Mouse (Mus musculus) stomach, embryonic 15.5 days (tissue): ENCODE results near the gene Ppp1r35. TPM values are rescaled to one million over a fixed set of nuclear protein-coding genes. Genes with fewer than 3 reads are reported as not detected.
A peak's percentile ranks its signal among the peaks of the same experiment; 100 is the strongest.

ENCODE experiments used
- ATAC-seq: fragments of 200-750 bp; cut with Nextera tagmentation; 2 replicates; pipeline ENCODE4 v1.8.0; 2017; ENCODE audit warnings: low read depth, moderate number of reproducible peaks, moderate TSS enrichment; ENCODE audit not compliant: insufficient read depth, low FRiP score
- H3K27ac ChIP-seq: fragments of 300-500 bp; sonication (generic); 2 replicates; pipeline ENCODE4 v1.5.1; 2015; ENCODE audit warnings: mild to moderate bottlenecking, inconsistent platforms
- H3K27me3 ChIP-seq: fragments of 300-500 bp; sonication (generic); replicated peaks from 2 replicates; pipeline ENCODE4 v1.6.1; 2015; ENCODE audit warnings: inconsistent platforms
- H3K36me3 ChIP-seq: fragments of 300-500 bp; sonication (generic); 2 replicates; pipeline ENCODE4 v1.6.1; 2015; ENCODE audit warnings: inconsistent platforms
- H3K4me1 ChIP-seq: fragments of 300-500 bp; sonication (generic); 2 replicates; pipeline ENCODE4 v1.6.1; 2015; ENCODE audit warnings: inconsistent platforms
- H3K4me2 ChIP-seq: fragments of 300-500 bp; sonication (generic); 2 replicates; pipeline ENCODE4 v1.6.1; 2015; ENCODE audit warnings: mild to moderate bottlenecking, inconsistent platforms
- H3K4me3 ChIP-seq: fragments of 300-500 bp; sonication (generic); replicated peaks from 2 replicates; pipeline ENCODE4 v1.5.1; 2015; ENCODE audit warnings: inconsistent platforms
- H3K9ac ChIP-seq: fragments of 300-500 bp; sonication (generic); 2 replicates; pipeline ENCODE4 v1.6.1; 2015; ENCODE audit warnings: inconsistent platforms
- H3K9me3 ChIP-seq: fragments of 300-500 bp; sonication (generic); 2 replicates; pipeline ENCODE4 v1.6.1; 2016; ENCODE audit warnings: inconsistent platforms
- WGBS: fragments of 180-500 bp; shearing (Covaris S2); methylation state at CpG from one replicate; pipeline ENCODE4 v1.1.7; 2015; 5-methylcytosine and 5-hydroxymethylcytosine counted together
- polyA plus RNA-seq: library from polyadenylated mRNA; unstranded; fragments of >200 nt; fragmentation: Nextera tagmentation; extraction: Ambion mirVana; gene quantifications from 2 replicates; pipeline ENCODE4 v1.2.1, GENCODE M21; 2015

Ppp1r35 gene
- polyA plus RNA-seq, 1 experiment from 2014 or later, result 22.5 TPM

GRCm38 (mm10) chr5:137755425-137755824 lies 23.2 kb upstream of the Ppp1r35 start:
- Histone ChIP-seq H3K4me2 (no peak overlapping the region), H3K9me3 (no peaks in the 10 kb centered on the region), H3K27ac (no peak overlapping the region), H3K4me3 (no peak overlapping the region), H3K27me3 (no peaks in the 10 kb centered on the region), H3K4me1 (peaks cover 18% of the 10 kb centered on the region; the same call in 1 of the 2 replicates), H3K9ac (no peak overlapping the region), H3K36me3 (peaks cover 67% of the 10 kb centered on the region)
- 81% methylated on average over 5 of the region's 5 CpGs for WGBS
- ATAC-seq, result no peak

DNA sequence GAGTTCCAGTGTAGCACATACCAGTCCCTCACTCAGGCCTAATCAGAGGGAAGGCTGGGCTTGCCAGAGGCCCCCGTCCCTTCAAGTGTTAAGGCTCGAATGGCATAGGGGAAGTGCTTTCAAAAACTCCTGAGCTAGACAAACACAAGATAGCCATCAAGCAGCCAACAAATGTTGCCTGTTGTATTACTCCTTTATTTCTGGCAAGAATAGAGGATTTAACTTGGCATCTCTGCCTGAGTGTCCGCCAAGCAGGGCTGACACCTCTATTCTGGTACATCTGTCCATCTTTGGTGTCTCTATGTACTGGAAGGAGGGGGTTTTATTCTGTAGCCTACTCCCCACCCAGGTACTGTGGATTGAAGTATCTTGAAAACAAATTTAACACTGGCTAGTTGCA lies 22.5 kb upstream of the Ppp1r35 start:
- no peaks in the 10 kb centered on the region for H3K27me3 ChIP-seq
- H3K9ac ChIP-seq, result no peak overlapping the region
- no peaks in the 10 kb centered on the region for H3K9me3 ChIP-seq
- WGBS, result 69% methylated on average over 3 of the region's 3 CpGs
- no peak overlapping the region for H3K4me3 ChIP-seq
- no peak overlapping the region for H3K27ac ChIP-seq
- no peak for ATAC-seq
- no peak overlapping the region for H3K4me2 ChIP-seq
- H3K36me3 ChIP-seq, result peaks cover 61% of the 10 kb centered on the region
- peaks cover 18% of the 10 kb centered on the region; the same call in 1 of the 2 replicates for H3K4me1 ChIP-seq

- Histone ChIP-seq H3K4me2 (no peak overlapping the region), H3K27me3 (no peaks in the 10 kb centered on the region), H3K9me3 (no peaks in the 10 kb centered on the region), H3K27ac (no peak overlapping the region), H3K4me1 (peaks cover 18% of the 10 kb centered on the region; the same call in 1 of the 2 replicates), H3K36me3 (peaks cover 52% of the 10 kb centered on the region), H3K4me3 (no peak overlapping the region), H3K9ac (no peak overlapping the region)
- WGBS, result 42% methylated on average over 10 of the region's 10 CpGs
- ATAC-seq, result no peak
Measured at GRCm38 (mm10) chr5:137756882-137757661, 21.6 kb upstream of the Ppp1r35 start.

GRCm38 (mm10) chr5:137757887-137758286 lies 20.8 kb upstream of the Ppp1r35 start:
- H3K4me3 ChIP-seq, result no peak overlapping the region
- no peak overlapping the region for H3K9ac ChIP-seq
- peaks cover 46% of the 10 kb centered on the region for H3K36me3 ChIP-seq
- no peaks in the 10 kb centered on the region for H3K9me3 ChIP-seq
- H3K27ac ChIP-seq, result no peak overlapping the region
- ATAC-seq, result no peak
- peaks cover 18% of the 10 kb centered on the region; the same call in 1 of the 2 replicates for H3K4me1 ChIP-seq
- no peak overlapping the region for H3K4me2 ChIP-seq
- no peaks in the 10 kb centered on the region for H3K27me3 ChIP-seq
- WGBS, result 76% methylated on average over 6 of the region's 6 CpGs

DNA sequence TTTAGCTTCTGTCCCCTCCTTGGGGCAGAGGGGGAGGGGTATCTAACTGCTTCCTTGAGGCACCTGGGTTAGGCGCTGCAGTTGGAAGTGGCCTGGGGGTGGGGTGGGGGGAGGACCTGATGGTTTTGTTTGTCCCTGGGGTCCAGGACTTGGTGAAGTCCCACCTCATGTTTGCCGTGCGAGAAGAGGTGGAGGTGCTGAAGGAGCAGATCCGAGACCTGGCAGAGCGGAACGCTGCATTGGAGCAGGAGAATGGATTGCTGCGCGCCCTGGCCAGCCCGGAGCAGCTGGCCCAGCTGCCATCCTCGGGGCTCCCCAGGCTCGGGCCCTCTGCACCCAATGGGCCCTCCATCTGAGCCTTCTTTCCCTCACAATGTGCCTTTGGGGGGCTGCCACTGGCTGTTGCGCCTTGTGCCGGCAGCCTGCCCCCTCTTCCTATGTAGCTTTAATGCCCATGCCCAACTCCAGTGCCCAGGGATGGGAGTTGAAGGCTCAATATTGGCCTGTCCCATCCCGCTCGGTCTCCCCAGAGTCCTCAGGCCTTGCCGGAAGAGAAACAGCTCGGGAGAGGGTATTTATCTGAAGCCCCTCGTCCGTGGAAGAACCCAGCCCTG lies 19.6 kb upstream of the Ppp1r35 start:
- peaks cover 35% of the 10 kb centered on the region for H3K36me3 ChIP-seq

DNA sequence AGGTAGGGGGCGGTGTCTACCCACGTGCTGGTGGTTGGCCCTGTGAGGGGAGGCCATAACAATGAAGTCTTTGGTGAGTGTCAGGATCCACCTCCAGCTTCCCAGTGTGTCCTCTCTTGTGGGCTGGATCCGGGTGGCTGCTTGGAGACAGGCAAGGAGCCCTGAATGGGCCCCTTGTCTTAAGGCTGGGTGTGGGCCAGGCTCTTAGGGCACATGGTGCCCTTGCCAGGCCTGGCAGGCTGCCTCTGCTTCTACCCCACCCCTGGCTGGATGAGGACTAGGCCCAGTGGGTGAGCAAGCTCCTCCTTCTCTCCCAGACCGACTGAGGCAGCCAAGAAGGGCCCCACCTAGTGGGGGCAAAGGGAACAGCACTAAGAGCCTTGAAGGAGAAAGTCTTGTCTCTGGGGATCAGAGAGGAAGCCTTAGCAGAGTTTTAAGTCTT lies 18.7 kb upstream of the Ppp1r35 start:
- peak; percentile 74; the same call in 1 of the 2 replicates for ATAC-seq
- WGBS, result 37% methylated on average over 4 of the region's 4 CpGs

More for the DNA sequence above, 19.6 kb upstream of the Ppp1r35 start:
- no peaks in the 10 kb centered on the region for H3K9me3 ChIP-seq
- no peaks in the 10 kb centered on the region for H3K27me3 ChIP-seq
- H3K9ac ChIP-seq, result no peak overlapping the region
- H3K27ac ChIP-seq, result no peak overlapping the region
- no peak overlapping the region for H3K4me2 ChIP-seq
- no peak overlapping the region for H3K4me3 ChIP-seq
- peaks cover 11% of the 10 kb centered on the region; the same call in 1 of the 2 replicates for H3K4me1 ChIP-seq
- ATAC-seq, result no peak
- WGBS, result 90% methylated on average over 19 of the region's 19 CpGs

GRCm38 (mm10) chr5:137764609-137765340 lies 13.9 kb upstream of the Ppp1r35 start:
- no peak overlapping the region for H3K27ac ChIP-seq
- H3K4me2 ChIP-seq, result no peak overlapping the region
- ATAC-seq, result no peak
- 51% methylated on average over 9 of the region's 9 CpGs for WGBS
- H3K36me3 ChIP-seq, result 0 out of 2 replicates have a peak, but pooled peaks cover 3% of the 10 kb centered on the region
- no peaks in the 10 kb centered on the region for H3K27me3 ChIP-seq
- H3K4me1 ChIP-seq, result peaks cover 7% of the 10 kb centered on the region; the same call in 1 of the 2 replicates
- no peaks in the 10 kb centered on the region for H3K9me3 ChIP-seq
- H3K4me3 ChIP-seq, result no peak overlapping the region
- H3K9ac ChIP-seq, result no peak overlapping the region

More for the DNA sequence above, 18.7 kb upstream of the Ppp1r35 start:
- peaks cover 35% of the 10 kb centered on the region for H3K36me3 ChIP-seq
- H3K27ac ChIP-seq, result peak overlapping the region; percentile 26; the same call in 1 of the 2 replicates
- H3K4me3 ChIP-seq, result no peak overlapping the region
- no peak overlapping the region for H3K9ac ChIP-seq
- H3K27me3 ChIP-seq, result no peaks in the 10 kb centered on the region
- no peak overlapping the region for H3K4me2 ChIP-seq
- peaks cover 11% of the 10 kb centered on the region; the same call in 1 of the 2 replicates for H3K4me1 ChIP-seq
- H3K9me3 ChIP-seq, result no peaks in the 10 kb centered on the region

DNA sequence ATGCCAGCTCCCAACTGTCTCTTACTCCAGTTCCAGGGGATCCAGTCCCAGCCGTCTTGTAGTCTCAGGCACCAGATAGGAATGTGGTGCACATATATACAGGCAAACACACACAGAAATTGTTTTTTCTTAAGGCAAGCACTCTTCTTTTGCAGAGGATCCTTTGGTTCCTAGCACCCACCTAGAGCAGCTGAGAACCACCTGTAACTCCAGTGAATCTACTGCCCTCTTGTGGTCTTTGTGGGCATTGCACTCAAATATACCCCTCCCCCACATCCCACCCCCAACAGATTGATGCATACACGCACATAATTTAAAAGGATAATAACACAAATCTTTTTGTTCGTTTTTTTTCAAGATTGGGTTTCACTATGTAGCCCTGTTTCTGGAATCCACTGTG lies 12.4 kb upstream of the Ppp1r35 start:
- no peaks in the 10 kb centered on the region for H3K4me1 ChIP-seq
- no peak overlapping the region for H3K4me3 ChIP-seq
- WGBS, result 55% methylated on average over 3 of the region's 3 CpGs

GRCm38 (mm10) chr5:137768475-137768874 lies 10.2 kb upstream of the Ppp1r35 start:
- WGBS, result 60% methylated on average over 1 of the region's 1 CpGs
- Histone ChIP-seq H3K4me2 (no peak overlapping the region), H3K27me3 (no peaks in the 10 kb centered on the region), H3K9me3 (no peaks in the 10 kb centered on the region), H3K4me1 (no peaks in the 10 kb centered on the region), H3K27ac (no peak overlapping the region), H3K36me3 (no peaks in the 10 kb centered on the region), H3K4me3 (no peak overlapping the region), H3K9ac (no peak overlapping the region)
- ATAC-seq, result no peak

More for the DNA sequence above, 12.4 kb upstream of the Ppp1r35 start:
- no peaks in the 10 kb centered on the region for H3K9me3 ChIP-seq
- H3K27me3 ChIP-seq, result no peaks in the 10 kb centered on the region
- H3K27ac ChIP-seq, result no peak overlapping the region
- no peak for ATAC-seq
- no peak overlapping the region for H3K9ac ChIP-seq
- H3K36me3 ChIP-seq, result no peaks in the 10 kb centered on the region
- H3K4me2 ChIP-seq, result no peak overlapping the region

DNA sequence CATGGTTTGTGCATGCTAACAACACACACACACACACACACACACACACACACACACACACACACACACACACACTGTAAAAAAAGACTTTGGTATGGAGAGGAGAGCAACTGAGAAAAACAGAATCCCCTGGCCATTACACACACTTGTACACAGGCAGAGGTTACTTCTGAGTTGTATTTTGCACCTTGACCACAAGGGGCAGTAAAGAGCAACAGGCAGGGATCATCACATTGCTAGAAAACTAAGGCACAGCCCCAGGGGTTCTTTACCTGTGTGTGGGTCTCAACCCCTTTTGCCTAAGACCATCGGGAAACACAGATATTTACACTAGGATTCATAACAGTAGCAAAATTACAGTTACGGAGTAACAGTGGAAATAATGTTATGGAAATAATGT lies 7.9 kb upstream of the Ppp1r35 start:
- H3K36me3 ChIP-seq, result no peaks in the 10 kb centered on the region
- no peak overlapping the region for H3K27ac ChIP-seq
- no peak overlapping the region for H3K9ac ChIP-seq
- H3K4me2 ChIP-seq, result no peak overlapping the region
- H3K4me3 ChIP-seq, result no peak overlapping the region
- H3K9me3 ChIP-seq, result no peaks in the 10 kb centered on the region
- WGBS, result 34% methylated on average over 2 of the region's 2 CpGs
- H3K4me1 ChIP-seq, result no peaks in the 10 kb centered on the region
- ATAC-seq, result 0 out of 2 replicates have a peak, but pooled peaks have one; percentile 16
- H3K27me3 ChIP-seq, result no peaks in the 10 kb centered on the region

DNA sequence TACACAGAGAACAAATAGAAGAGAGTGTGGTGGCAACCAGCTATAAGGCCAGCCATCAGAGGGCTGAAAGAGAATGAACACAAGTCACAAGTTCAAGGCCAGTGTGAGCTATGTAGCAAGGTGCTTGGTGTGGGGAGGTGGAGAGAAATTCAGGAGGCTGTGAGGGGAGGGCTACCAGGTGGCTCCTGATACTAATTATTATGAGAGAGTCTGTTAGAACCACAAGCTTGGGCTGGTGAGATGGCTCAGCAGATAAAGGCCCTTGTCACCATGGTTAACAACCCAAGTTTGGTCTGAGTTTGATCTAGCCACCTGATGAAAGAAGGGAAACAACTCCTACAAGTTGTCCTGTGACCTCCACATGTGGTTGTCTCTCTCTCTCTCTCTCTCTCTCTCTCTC lies 5.9 kb upstream of the Ppp1r35 start:
- Histone ChIP-seq H3K36me3 (no peaks in the 10 kb centered on the region), H3K4me3 (no peak overlapping the region), H3K27ac (no peak overlapping the region), H3K4me1 (0 out of 2 replicates have a peak, but pooled peaks cover 8% of the 10 kb centered on the region), H3K9ac (no peak overlapping the region), H3K27me3 (no peaks in the 10 kb centered on the region), H3K4me2 (no peak overlapping the region), H3K9me3 (no peaks in the 10 kb centered on the region)
- ATAC-seq, result no peak
